Mouse (Mus musculus) lung, postnatal 25 days (tissue): Measurements from ENCODE around the gene Pif1.

Experiments used
- DNase-seq: peaks from one replicate; pipeline ENCODE4 v3.0.0; 2022; ENCODE audit warnings: low spot score

Gene Pif1

DNA sequence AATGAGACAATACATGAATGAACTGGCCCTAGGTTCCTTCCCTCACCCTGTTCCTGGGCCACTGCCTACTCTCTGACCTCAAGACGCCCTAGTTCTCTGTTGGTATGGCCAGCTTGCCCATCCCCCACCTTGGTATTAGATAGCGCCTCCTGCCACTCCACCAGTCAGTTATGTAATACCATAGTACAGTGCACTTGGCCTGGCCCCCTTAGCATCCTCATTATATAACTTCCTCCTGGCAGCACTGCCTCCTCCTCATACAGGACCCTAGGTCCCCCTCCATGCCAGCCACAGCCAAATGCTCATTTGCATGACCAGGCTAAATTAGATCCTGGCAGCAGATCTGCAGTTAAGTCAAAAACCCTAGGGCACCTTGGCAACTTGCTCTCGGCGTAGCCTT is 25.9 kb upstream of the Pif1 start:
- peak; percentile 69 for DNase-seq

DNA sequence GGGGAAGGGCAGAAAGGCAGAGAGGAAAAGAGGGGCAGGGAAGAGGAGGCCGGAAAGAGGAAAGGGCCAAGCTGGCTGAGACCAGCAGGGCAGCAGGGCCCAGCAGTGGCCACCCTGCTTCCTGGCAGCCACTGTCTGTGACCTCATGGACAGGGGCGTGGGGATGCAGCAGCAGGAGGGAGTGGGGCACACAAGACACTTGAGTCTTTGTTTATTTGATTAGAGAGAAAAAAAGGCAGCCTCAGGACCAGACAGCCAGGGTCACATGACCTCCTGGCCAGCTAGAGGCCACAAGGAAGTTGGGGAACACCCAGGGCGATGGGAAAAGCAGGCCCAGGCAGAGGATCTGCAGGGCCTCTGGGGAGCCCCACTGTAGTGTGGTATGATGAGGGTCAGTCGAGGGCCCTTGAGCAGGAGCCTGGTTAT is 24.9 kb upstream of the Pif1 start:
- DNase-seq = peak; percentile 75

DNA sequence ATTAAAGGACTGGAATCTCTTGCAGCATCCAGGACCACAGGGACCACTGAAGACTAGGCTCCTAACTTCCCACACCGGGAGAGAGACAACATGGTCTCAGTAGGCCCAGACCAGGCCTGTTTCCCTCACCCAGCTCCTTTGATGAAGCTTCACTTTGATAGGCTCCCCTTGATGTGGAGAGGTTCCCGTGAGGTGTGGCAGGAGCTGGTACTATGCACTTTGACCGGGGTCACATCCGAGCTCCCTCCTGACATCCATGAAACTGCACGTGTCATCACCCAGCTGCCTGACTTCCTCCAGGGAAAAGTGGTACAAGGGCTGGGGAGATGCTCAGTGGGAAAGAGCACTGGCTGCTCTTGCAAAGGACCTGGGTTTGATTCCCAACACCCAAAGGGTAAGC is 23.9 kb upstream of the Pif1 start:
- no peak for DNase-seq

DNA sequence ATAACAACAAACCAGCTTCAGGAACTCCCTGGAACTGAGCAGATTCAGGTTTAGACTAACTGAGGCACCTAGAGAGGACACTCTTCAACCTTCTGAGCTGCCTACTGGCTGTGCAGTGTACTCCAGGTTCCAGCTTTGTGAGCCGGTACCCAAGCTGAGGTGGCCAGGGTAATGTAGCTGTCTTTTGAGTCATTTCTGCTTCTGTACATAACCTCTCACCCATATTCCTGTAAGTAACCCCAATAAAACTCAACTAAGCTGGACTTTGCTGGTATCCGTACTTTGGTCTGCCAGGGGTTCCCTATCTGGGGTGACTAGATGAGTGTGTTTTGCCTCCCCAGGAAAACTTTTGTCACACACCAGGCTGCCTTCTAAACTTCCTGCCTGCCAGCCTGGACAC is 22.3 kb upstream of the Pif1 start:
- DNase-seq = no peak

DNA sequence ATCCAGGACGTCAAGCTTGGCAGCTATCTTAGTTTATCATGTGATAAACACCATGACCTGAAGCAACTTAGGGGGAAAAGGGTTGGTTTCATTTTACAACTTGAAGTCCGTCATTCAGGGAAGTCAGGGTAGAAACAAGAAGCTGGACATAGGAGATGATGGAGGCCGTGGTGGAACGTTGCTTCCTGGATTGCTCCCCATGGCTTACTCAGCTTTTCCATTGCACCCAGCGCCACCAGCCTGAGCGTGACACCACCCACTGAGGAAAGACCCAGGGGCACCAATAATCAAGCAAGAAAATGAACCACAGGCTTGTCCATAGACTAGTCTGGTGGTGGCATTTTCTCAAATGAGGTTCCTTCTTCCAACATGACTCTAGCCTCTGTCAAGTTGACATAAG is 18.2 kb upstream of the Pif1 start:
- peak; percentile 32 for DNase-seq

DNA sequence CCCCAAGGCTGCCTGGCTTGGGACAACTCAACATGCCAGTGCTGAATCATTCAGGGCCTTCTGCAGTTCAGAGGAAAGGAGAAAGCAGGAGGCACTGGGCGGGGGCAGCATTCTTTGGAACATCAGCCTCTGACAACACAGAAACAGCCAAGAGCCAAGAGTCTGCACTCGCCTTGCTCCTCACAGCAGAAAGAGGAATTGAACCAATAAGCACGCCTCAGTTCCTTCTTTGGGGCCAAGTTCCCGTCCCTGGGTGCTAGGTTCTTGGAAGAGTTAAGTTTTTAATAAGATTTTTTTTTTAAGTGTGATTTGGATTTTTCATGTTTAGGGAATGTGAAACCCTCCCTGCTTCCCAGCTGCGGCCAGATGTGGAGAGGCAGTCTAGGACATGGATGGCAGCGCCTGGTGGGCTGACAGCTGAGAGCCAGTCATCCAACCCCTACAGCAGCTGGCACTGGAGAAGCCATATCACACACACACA is 17.4 kb upstream of the Pif1 start:
- DNase-seq = peak; percentile 72

DNA sequence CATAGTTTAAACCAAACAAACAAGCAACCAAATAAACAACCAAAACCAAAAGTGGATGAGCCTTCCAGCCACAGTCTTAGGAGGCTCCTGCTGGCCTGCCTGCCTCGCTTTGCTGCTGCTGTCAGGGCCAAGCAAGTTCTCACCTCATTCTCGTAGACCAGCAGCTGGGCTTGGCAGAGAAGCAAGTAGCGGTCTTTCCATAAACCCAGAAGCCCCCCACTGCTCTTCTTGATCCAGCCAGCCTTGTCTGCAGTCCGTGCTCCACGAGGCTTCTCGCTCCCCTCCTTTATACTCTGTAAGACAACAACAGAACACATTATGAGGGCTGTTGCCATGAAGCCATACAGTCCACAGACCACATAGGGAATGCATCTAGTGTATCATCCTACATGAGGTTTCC is 14.1 kb upstream of the Pif1 start:
- no peak for DNase-seq

DNA sequence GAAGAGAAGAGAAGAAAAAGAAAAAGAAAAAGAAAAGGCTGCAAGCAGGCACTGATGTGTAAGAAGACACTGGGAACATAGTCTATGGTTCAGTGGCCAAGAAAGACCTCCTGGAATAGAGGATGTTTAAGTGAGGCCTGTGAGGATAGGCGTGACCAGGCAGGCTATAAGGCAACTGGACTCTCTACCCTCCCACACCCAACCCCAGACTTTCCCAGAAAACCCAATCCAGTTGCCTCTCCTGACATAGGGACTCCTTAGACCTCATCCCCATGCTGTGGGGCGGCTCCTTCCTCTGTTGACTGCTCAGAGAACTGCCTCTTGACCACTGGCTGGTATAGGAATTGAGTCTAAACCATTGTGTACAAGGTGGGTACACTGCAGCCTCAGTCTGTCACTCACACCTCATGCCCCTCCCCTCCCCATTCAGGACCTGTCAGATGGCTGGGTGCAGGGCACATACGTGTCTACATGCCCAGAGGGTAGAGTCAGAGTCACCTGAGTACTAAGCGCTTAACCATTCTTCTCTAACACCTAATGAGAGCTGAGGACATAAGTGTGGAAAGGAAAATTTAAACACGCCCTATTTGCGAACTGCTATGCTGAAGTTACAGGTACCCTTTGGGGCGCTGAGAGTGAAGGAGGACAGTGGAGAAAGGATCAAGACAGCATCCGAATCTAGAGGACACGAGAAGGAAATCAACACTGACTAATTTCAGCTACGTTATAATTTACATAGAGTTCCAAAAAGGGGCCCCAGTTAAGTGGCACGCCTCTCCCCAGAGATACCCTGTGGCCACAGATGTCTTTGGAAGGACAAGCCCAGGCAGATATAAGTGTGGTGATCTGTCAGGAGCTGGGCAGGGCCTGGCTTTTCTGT is 12.2 kb upstream of the Pif1 start:
- no peak for DNase-seq

DNA sequence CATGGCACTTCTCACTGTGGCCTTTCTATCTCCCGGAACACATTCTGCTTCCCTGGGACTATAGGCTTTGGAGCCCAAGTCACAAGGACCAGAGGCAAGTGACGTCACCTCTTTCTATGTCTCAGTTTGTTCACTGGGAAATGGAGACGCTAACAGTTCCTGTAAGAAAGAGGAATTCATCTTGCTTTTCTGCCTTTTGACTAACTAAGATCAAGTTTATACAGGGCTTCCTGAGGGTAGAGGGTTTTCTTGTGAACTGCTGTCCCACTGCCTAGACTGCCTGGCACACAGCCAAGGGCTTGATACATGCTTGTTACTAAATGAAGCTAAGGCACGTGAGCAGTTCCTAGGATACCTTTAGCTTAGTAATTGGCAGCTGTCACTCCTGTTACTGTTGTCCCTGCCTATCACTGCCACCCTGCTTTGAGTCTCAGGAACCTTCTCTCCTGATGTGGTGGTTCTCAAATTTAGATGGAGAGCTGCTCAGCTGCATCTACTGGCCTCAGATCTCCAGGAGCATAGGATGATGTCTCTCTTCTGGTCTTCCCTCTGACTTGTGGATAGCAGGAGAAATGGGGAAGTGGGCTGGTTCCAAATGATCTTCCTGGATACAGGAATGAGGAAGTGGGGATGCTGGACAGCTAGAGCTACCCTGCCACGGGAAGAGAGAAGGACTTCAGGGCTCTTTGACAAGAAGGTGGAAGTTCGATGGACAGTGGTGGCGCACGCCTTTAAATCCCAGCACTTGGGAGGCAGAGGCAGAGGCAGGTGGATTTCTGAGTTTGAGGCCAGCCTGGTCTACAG is 11.4 kb upstream of the Pif1 start:
- DNase-seq = no peak

DNA sequence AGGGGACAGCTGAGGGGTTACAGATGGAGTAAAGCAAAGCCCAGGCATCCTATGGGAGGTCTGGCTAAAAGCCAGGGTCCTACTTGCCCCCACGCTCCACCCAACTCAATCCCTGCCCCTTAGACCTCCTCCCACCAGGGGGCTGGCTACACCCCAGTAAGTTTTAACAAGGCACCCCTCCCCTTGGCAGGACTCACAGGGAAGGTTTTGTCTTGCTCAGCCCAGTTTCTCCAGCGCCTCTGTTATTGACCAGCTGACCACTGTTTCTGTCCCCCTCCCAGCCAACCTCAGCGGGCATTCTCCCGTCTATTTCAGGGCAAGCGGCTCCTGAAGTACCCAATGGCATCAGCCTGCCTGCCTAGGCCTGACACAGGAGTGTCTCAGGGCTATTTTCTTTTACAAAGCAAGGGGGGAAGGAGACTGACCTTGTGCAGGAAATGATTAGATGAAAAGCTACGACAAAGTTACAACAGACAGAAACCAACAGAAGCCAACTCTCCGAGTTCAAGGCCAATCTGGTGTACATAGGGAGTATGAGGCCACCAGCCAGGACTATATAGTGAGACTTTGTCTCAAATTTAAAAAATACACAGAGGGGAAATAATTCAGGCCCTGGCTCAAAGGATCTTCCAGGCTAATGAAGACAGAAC is 10.0 kb upstream of the Pif1 start:
- DNase-seq = no peak

DNA sequence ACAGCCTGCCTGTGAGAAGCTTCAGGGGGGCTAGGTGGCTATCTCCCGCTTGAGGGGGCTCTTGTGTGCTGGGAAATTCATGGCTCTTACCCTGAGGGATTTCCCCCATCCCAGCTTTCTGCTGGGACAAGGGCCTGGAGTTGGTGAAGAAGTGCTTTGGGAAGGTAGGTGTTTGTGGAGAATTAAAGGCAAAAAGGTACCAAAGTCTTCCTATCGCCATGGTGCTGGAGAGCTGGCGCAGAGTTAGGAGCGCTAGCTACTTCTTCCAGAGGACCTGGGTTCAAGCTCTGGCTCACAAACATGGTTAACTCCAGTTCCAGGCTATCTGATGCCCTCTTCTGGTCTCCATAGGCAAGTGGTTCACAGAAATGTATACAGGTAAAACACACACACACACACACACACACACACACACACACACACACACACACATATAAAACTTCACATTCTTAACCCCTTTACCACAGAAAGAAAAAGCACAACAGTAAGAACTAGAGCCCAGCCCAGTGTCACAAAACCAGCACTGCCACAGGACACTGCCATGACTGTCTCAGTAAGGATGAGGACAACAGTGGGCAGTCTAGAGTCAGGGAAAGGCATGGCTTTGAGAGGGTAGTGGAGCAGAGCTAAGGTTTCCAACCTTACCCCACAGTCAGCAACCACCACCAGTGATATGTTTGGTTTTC is 9.3 kb upstream of the Pif1 start:
- no peak for DNase-seq

DNA sequence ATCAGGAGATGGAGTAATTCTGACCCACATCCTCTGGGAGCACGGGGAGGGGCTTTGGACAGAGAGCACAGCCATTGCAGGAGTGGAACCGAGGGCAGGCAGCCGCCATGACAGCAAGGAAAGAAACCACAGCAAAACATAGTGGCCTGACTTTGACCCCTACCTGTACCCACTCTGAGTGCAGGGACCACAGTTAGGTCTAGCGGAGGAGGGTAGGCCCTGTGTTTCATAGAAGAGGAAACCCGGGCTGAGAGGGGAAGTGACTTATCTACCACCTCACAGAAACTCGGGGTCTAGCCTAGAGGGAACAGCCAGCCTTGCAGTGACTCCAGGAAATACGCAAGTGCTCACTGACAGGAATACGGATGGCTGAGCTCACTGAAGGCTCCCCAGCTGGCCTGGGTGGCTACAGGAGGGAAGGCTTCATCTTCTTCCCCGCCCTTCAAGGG is 8.1 kb upstream of the Pif1 start:
- DNase-seq = peak; percentile 68

DNA sequence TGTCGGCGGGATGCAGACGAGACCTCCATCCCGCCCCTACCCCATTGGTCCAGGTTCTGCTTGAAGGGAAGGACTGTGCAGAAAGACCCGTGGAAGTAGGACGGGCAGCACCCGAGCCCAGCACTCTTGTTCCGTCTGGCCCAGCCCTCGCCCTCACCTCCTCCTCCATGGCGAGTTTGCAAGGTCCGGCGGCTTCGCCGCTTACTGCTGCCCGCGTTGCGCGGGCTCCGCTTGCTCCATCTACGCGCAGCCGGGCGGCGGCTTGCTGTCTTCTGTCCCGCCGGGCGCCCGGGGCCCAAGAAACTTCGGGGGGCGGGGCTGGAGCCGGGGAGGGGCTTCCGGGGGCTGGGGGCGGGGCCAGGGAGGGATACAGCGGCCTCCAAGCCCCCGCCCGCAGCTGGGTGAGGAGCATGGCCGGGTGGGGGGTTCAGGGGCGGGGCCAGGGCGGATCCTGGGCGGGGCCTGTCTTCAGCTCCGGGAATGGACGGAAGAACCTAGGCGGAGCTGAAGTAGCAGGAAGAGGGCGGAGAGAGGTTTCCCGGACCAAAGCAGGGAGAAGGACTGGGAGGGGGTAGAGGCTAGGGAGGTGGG is 7.1 kb upstream of the Pif1 start, which contains the start of gene Plekho2:
Gene Plekho2, minus strand, starts transcription at position 260 of the 591 bp plus-strand sequence.
- peak; percentile 94 for DNase-seq

DNA sequence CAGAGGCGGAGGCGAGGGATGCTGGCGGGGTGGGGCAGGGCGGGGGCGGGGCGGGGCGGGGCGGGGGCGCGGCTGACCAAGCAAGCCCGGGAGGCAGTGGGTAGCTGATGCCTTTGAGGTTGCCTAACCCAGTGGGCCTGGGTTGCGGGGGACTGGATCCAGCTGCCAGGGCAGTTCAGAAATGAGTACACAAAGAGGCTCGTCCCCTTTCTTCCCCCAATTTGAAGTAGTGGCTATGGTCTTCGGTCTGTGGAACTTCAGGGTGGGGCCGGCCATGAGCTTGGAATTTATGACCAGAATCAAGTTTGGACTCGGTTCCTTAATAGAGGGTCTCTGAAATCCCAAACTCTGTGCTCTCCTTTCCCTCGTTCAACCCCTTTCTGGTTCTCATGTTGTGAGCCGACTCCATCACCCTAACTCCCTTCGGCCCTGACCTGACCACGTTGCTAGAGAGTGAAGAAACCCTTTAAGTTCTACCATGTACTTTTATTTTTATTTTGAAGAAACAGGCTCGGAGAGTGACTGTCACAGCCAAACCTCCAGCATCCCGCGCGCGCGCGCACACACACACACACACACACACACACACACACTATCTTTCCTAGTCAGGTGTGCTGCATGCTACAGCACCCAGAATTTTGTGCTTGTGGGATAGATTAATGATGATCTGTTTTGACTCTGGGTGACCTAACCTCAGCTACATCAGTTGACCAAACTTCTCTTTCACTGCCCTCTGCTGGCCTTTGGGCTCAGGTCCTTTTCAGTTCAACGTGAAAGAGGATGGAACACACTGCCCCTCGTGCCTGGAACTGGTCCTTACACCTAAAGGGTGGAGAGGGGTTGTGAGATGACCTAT is 6.3 kb upstream of the Pif1 start:
- DNase-seq = peak; percentile 94

DNA sequence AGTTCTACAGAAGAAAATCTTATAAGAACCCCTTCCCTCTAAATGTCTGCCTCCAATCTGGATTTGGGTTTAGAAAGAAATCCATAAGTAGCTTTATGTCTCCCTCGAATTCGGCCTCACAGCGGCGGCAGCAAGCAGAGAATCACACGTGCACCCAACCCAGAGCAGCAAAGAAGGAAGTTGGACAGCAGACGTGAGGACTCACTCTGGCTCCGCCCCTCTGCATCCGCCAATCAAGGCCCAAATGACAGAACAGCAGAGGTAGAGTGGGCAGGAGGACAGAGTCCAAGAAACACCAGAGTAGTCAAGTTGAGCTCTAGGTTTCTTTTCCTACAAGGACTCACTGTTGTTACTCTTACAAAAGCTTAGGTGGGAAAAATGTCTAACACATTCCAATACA is 3.9 kb upstream of the Pif1 start:
- DNase-seq = peak; percentile 60

DNA sequence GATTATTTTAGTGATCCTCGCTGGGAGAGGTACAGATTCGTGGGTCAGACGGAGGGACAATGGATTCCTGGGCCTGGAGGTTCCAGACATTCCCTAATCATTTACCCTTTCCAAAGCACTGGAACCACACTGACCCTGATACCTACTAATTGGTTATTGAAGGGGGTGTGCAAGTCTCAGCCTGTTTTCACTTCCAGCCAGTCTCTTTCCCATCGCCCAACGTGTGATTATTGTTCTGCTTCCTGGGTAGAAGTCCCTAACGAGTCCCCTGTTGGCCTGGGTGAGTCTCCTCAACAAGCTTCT is 261 bp downstream of the Pif1 start:
- no peak for DNase-seq

DNA sequence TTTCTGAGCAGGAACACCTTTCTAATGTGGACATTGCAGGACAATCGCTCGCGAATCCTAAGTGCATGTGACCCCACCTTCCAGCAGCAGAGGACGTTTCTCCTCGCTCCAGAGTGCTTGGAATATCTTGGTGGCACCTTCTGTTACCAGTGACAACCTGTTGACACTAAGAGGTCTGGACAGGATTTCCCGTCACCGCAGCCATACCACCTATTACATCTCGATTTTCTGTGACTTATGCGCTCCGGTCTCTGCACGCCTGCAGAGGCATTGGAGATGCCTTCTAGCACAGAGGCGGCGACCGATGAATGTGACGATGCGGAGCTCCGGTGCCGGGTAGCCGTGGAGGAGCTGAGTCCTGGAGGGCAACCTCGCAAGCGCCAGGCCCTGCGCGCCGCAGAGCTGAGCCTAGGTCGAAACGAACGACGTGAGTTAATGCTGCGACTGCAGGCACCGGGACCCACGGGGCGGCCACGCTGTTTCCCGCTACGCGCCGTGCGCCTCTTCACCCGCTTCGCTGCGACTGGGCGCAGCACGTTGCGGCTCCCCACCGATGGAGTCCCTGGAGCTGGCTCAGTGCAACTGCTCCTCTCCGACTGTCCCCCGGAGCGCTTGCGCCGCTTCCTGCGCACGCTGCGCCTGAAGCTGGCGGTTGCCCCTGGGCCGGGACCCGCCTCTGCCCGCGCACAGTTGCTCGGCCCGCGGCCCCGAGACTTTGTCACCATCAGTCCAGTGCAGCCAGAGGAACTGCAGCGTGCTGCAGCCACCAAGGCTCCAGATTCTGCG is 806 bp downstream of the Pif1 start:
- DNase-seq = no peak

DNA sequence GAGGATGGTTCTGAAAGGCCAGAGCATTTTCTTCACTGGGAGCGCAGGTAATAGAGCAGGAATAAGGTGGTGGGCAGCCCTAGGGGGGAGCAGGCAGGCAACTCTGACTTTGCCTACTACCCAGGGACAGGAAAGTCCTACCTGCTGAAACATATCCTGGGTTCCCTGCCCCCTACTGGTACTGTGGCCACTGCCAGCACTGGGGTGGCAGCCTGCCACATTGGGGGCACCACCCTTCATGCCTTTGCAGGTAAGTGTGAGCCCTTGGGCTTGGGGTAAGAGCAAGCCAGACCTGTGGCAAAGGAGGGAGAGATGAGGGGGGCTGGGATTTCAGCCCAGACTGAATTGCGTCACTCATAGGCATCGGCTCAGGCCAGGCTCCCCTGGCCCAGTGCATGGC is 2.1 kb downstream of the Pif1 start:
- no peak for DNase-seq

DNA sequence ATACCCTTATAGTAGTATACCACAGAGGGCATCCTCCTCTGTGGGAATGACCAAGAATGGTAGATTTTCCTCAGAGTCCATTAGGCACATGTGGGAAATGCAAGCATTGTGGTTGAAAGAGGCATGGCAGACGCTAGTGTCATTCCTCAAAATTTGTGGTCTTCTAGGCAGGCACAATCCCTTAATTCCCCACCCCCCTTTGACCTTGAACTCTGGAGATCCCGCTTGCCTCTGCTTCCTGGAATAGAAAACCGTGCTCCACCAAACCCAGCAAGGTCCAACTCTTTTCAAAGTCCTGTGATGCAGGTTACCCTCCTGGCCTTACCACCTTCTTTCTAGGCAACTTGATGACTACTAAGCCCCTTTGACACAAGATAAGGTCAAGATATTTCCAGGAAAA is 5.8 kb downstream of the Pif1 start:
- DNase-seq = no peak

DNA sequence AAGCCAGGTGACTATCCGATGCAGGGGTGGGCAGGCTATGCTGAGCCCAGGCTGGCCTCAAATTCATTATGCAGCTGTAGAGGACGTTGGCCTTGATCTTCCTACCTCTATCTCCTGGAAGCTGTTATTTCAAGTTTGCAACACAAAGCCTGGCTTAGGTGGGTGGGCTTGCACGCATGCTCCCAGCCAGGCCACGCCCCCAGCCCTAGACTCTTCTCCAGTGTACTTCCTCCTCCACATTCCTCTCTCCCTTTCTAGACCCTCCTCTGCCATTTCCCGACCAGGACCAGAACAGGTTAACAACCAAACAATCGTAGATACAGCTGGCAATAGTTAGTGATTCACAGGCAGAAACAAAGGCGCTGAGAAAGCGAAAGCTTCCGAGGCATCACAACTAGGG is 6.6 kb downstream of the Pif1 start:
- no peak for DNase-seq
